Mouse (Mus musculus) splenic B cell, adult 2 months (primary cell): ENCODE measurements around the gene Zfp36l1.
A peak's percentile ranks its signal among the peaks of the same experiment; 100 is the strongest.

Experiments
- DNase-seq: peaks from one replicate; pipeline ENCODE4 v3.0.0-alpha.2; 2011; ENCODE audit warnings: low read depth, low spot score
- H3K27me3 ChIP-seq: 2 replicates; pipeline ENCODE4 v1.6.1; 2012; ENCODE audit warnings: mild to moderate bottlenecking, low read length, moderate library complexity, mixed read lengths; ENCODE audit not compliant: control insufficient read depth, poor library complexity, insufficient read depth, severe bottlenecking
- H3K36me3 ChIP-seq: 2 replicates; pipeline ENCODE4 v1.6.1; 2012; ENCODE audit warnings: mild to moderate bottlenecking, low read length, moderate library complexity, mixed read lengths; ENCODE audit not compliant: control insufficient read depth, poor library complexity, insufficient read depth, severe bottlenecking

The Zfp36l1 gene

DNA sequence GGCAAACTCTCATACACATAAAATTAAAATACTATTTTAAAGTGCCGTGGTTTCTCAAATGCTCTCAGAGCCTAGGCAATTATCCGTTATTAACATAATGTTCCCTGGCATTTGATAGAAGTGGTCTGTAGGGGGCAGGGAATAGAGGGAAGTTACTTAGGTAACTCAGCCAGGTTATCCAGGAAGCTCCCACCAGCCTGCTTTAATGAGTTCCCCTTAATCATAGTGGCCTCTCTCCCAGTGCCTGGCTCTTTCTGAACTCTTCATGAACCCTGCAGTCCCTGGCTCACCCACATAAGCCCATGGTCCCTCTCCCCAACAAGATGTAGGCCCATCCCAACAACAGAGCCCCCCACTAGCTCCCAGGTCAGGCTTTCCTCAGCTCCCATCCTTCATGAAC lies 31.4 kb downstream of the Zfp36l1 start:
- Histone ChIP-seq H3K36me3 (no peaks in the 10 kb centered on the region), H3K27me3 (no peaks in the 10 kb centered on the region)
- DNase-seq = no peak

DNA sequence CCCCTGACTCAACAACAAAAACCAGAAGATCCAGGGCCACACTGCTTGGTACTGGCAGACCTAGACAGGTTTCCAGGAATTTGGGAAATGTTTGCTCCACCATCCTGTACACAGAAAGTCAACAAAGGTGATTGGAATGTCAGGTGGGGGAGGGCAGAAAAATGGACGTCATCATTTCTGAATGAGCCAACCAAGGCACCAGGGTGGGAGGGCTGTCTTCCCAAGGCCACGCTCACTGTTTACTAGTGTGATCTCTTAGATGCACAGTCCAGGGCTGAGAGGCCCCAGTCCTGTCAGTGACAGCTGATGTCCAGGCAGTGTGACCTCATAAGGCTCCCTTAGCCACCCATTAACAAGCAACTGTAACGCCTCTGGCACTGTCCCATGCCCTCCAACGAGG lies 32.9 kb downstream of the Zfp36l1 start:
- Histone ChIP-seq H3K36me3 (no peaks in the 10 kb centered on the region), H3K27me3 (no peaks in the 10 kb centered on the region)
- no peak for DNase-seq

DNA sequence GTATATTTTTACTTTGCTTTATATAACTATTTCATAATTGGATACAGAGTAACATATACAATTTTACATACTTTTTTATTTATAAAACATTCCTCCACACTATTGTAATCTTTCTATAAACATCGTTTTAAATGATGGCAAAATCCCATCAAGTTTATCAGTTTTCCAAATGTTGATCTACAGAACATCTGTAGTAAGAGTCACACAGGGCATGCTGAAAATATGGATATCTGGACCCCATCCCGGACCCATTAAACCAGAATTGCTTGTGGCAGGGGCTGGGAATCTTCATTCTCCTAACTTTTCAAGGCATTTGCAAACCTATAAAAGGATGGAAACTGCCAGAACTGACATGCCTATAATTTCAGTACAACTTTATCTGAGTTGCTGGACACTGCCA lies 38.5 kb downstream of the Zfp36l1 start:
- no peak for DNase-seq
- H3K27me3 ChIP-seq = no peaks in the 10 kb centered on the region
- no peaks in the 10 kb centered on the region for H3K36me3 ChIP-seq

DNA sequence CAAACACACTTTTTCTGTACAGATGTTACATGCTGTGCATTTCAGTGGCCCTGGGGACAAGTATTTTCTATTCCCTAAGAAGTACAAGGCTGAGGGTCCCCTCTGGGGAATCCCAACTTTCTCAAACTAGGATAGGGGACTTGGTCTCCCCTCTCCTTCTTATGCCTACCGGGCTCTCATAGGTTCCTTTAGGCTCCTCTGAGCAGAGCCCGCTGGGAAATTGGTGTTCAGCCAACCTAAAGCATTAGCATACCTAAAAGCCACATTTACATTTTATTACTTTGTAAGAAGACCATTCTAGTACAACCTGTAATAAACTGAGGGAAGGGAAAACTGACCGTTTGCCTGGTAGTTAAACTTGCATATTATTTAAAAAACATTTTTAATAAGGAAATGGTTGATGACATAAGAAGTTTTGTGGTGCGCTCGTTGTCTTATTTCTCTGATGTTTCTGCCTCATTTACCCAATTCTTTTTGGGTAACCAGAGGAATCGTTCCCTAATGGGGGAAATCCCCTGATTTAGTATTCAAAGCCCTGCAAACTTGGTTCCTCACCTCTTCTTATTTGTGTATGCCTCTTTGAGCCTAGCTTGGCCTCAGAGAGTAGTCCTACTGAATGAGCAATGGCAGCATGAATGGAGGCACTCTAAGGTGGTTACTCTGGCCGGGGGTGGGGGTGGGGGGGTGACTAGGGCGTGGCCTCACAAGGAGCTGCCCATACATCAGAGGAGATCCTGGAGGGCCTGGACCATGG lies 42.1 kb downstream of the Zfp36l1 start:
- Histone ChIP-seq H3K36me3 (no peaks in the 10 kb centered on the region), H3K27me3 (no peaks in the 10 kb centered on the region)
- peak; percentile 82 for DNase-seq

DNA sequence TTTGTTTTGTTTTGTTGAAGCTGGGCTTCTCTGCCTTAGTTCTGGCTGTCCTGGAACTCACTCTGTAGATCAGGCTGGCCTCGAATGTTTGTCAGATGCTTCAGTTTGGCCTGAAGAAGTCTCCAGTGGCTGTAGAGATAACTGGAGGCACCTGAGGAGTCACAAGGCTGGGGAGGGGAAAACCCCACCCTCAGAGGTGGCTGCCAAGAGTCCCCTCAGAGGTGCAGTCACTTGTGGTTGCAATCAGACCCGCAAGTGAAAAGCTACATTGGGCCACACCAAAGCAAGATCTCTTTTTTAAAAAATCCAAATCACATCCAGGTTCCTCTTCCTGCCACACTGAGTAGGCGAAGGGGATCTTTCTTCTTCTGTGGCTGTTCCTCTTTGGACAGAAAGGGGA lies 43.8 kb downstream of the Zfp36l1 start:
- no peaks in the 10 kb centered on the region for H3K36me3 ChIP-seq
- no peaks in the 10 kb centered on the region for H3K27me3 ChIP-seq
- DNase-seq = peak; percentile 85

DNA sequence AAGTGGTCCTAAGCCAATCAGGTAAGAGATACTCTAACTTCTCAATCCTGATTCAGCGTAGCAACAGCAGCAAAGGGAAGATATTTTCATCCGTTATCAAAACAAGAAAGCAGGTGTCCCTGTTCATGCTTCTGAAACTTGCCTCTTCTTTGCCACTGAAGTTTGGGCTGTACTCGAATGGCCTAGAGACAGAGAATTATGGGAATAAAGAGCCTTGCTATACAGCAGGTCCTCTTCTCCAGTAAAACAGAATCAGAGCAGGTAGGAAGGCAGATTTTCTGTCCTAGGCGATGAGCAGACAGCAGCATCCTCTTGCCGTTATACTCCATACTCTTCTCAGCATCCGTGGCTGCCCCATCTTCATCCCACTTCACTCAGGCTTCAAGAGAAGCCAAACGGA lies 44.8 kb downstream of the Zfp36l1 start:
- Histone ChIP-seq H3K36me3 (no peaks in the 10 kb centered on the region), H3K27me3 (no peaks in the 10 kb centered on the region)
- DNase-seq = no peak

DNA sequence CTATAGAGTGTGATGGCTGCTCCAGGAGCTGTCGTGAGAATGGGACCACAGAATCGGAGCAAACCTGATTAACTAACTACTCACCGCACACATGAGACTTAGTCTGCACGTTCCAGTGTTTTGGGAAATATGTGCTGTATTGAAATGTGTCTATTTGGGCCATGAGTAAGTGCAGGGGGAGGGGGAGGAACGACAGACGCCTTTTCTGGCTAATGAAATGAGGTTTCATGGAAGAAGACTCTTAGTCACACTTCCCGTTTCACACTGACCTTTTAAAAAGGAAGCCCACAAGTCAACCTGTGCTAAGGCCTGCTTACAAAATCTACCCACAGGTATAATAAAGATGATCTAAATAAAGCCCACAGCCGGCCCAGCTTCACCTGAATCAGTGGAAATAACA lies 47.8 kb downstream of the Zfp36l1 start:
- peak; percentile 64 for DNase-seq
- H3K27me3 ChIP-seq = no peaks in the 10 kb centered on the region
- H3K36me3 ChIP-seq = no peaks in the 10 kb centered on the region

DNA sequence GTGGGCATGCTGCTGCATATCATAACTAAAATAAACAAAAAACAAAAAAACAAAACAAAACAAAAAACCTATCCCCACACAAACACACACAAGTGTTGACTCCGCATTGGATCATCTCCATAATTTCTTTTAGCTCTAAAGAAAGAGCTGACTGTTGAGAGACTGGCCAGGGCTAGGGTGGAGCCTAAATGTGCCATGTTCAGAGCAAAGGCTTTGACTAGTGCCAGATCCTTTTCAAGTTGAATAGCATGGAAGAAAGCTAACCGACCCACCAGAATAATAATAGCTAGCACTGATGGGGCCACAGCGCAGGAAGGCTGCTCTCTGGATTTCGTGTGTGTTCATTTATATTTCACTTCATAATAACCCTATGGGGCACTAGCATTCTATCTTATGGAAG lies 48.5 kb downstream of the Zfp36l1 start:
- H3K36me3 ChIP-seq = no peaks in the 10 kb centered on the region
- DNase-seq = no peak
- H3K27me3 ChIP-seq = no peaks in the 10 kb centered on the region

DNA sequence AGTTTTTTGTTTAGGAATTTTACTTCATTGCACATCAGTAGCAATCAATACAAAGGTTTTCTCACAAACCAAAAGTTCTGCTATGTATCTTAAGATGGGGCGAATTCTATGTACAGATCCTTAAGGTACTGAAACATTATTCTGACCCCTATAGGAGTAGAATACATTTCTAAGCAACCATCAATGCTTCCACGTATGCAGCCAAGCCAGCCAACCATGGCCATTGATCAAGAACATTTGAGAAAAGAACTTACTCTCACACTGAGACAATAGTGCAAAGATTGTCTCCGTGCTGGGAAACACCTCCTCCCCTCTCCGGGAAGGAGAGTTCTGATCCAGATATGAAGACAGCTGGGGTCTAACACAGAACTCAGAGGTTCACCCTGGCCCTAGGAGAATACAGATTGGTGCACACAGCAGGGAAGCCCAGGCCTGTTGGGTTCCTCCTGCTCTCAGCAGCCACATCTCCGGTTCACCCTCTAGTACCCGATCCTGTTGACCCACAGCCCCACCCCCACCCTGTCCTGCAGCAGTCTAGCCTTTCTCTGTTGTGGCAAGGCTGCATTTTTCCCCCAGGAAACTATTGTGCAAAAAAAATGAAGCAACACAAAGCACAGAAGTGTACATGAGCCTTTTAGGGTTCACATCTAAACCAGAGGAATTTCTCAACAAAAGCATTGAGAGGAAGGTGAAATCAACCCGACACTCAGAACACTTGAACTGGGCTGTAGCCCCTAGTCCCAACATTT lies 49.2 kb downstream of the Zfp36l1 start:
- no peak for DNase-seq
- Histone ChIP-seq H3K27me3 (no peaks in the 10 kb centered on the region), H3K36me3 (no peaks in the 10 kb centered on the region)

DNA sequence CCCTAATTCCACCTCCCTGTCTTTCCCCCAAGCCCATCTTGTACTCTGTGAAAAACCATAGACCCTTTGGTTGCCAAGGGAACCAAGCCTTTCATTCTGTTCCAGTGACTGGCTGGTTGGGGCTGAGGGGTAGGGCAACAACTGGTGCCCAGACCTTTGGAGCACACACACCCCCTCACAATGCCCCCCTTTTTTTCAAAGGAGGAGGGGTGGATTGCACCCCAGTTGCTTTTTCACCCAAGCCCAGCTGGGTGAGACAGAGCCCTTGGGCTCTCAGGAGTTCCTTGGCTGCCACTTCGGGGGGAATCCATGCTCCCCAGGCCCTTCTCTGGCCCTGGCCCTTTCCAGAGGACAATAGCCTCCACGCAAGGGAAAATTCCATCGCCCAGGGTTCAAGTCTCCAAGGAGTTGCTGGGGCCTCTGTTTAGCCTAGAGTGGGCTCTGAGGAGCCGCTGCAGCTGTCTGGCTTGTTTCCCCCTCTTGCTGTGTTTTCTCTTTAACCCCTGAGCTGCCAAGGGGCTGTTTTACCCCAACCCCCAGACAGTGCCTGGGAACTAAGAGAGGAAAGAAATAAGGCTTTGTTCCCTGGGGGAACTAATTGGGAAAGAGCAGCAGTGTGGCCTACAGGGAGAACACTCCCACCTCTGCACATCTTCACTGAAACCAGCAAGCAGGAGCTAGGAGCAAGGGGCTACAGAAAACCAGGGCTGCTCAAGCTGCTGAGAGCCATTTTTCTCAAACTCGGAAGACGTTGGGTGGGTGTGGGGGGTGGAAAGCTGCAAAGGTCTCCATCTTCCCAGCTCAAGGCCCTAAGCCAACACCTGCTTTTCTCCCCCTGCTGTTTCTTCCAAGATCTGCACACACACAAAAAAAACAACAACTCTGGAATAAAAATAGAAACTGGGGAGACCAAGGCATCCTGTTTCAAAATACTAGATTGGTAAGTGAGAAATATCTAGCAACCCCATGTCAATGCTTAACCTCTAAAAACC lies 50.1 kb downstream of the Zfp36l1 start:
- DNase-seq = no peak
- no peaks in the 10 kb centered on the region for H3K36me3 ChIP-seq
- no peaks in the 10 kb centered on the region for H3K27me3 ChIP-seq

DNA sequence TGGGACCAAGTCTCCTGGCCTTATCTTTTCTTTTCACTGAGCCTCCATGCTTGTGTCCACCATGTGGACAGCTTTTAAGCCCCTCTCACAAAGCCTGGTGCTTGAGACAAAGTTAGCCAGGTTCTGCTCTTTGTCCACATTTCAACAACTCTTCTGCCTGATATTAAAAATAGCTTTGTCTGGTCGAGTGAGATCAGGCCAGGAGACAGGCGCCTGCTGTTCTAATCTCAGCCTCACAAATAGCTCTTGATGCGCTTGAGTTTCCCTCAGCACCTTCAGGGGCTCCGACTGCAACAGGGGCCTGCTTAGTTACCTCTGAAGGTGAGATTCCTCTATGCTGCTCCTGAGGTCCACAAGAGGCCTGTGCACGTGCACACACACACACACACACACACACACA lies 51.0 kb downstream of the Zfp36l1 start:
- Histone ChIP-seq H3K36me3 (no peaks in the 10 kb centered on the region), H3K27me3 (no peaks in the 10 kb centered on the region)
- no peak for DNase-seq

DNA sequence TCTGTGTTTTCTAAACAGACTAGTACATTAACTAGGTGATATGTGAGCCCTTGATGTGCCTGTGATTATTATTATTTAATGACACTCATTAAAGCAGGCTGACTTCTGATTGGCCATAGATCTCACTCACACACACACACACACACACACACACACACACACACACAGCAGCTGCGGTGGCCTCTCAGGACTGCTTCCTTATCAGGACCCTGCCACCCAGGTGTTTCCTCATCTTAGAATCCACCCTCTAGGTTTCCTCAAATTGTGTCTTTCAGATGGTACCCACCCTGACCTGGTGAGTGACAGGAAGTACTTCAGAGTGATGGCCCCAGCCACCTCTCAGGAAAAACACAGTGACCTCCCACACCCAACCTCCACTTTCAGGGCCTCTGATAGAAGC lies 52.0 kb downstream of the Zfp36l1 start:
- Histone ChIP-seq H3K27me3 (no peaks in the 10 kb centered on the region), H3K36me3 (no peaks in the 10 kb centered on the region)
- DNase-seq = peak; percentile 86

DNA sequence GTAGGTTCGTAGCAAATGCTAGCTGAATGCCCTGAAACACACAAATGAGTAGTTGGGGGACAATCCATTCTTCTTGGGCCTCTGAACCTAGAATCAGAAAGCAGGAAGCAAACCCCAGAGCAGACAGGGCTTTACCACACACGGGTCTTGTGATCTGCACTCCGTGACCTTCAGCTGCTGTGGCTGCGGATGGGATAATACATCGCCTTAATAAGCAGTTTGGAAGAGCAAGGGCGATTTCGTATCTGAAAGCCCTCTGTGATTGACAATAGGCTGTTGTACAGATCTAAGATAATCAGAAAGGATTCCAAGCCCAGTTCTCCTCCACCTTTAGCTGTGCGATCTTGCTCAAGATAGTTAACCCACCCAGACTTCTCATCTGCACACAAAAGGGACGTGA lies 52.5 kb downstream of the Zfp36l1 start:
- Histone ChIP-seq H3K36me3 (no peaks in the 10 kb centered on the region), H3K27me3 (no peaks in the 10 kb centered on the region)
- DNase-seq = peak; percentile 70

DNA sequence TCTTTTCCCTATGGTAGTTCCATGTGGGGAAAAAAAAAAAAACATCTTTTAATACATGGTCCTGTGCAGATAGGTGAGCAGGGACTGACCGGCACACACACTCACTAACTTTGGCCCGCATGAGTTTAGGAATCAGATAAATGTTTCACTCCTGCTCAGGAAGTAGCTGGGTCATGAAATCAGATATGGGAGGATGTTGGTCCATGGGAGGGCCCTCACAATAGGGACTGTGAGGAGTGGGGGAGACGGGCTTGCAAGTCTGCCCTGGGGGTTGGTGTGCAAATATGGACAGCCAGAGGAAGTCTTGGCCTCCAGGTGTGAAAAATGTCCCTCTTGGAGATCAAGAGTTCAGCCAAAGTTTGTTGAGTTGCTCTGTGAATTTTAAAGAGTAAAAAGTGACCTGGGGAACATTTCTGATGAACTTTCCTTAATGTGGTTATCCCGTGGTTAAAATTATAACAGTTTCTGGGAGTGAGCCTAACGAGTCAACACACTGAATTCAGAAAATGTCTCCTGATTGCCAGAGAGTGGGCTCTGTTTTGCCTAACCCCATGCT lies 53.0 kb downstream of the Zfp36l1 start:
- no peaks in the 10 kb centered on the region for H3K36me3 ChIP-seq
- H3K27me3 ChIP-seq = no peaks in the 10 kb centered on the region
- no peak for DNase-seq
